Mouse (Mus musculus) urinary bladder, postnatal 36 days (tissue): ENCODE data around the gene Clec4f.
A peak's percentile ranks its signal among the peaks of the same experiment; 100 is the strongest.
"Not testable (repeated sequence)": the region's sequence is repeated elsewhere in the genome, so short reads cannot be mapped to it uniquely, and the experiment has no call there.

Experiments used
- DNase-seq, 2 experiments: peaks; one replicate each; pipeline ENCODE4 v3.0.0; 2022; ENCODE audit warnings: low spot score in 2 of 2, mixed read lengths in 1 of 2

Gene Clec4f

DNA sequence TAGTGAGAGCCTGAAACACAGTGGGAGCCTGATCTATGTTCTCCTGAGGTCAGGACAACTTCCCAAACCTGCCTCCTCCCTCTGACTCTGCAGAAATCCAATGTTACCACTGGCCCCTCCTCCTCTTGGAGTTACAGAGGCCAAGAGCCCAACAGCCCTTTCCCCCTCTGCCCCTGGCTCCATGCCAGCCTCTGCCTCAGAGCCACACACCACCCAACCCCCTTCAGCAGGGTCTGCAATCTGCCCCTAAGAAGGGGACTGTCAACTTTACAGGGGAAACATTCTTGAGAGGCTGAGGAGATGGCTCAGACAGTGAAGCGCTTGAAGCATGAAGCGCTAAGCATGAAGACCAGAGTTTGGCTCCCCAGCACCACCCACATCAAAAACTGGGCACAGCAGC lies at the start of gene Clec4f:
Clec4f (minus strand) TSS at position 101 of the 400 bp plus-strand sequence.
- DNase-seq: no peak

- DNase-seq: no peak
These were observed 48.7 kb upstream of the Clec4f start for GRCm38 (mm10) chr6:83704701-83705100.

DNA sequence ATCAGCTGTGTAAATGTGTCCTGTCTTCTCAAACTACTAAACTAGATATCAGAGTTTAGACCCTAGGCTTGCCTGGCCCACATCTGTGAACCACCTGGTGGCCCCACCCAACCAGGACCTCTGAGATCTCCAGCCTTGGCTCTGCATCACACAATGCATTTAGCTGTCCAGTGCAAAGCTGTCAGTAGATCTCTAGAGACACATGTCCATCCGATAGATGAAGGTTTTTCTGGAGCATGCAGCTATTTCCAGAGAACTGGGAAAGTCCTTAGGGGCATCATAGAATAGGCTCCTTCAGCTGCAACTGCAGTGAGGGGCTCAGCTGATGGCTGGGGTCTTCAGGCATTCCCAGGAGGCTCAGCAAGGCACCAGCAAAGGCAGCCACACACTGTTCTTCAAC lies 48.3 kb upstream of the Clec4f start:
- no peak for DNase-seq

DNA sequence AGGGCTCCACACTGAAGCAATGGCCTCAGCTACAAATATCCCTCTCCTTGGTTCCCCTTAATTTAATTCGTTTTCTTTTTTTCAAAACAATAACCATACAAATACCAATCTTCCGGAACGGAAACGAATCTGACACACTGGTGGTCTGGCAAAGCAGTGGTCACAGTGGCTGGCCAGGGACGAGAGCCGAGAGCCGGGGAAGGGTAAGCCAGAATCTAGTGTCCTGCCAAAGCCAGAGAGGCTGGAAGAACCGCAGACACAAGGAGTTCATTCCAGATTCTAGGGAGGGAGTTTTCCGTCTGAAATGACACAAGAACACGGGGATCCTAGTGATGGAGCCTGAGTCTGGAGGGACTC lies 47.7 kb upstream of the Clec4f start:
- DNase-seq: no peak

DNA sequence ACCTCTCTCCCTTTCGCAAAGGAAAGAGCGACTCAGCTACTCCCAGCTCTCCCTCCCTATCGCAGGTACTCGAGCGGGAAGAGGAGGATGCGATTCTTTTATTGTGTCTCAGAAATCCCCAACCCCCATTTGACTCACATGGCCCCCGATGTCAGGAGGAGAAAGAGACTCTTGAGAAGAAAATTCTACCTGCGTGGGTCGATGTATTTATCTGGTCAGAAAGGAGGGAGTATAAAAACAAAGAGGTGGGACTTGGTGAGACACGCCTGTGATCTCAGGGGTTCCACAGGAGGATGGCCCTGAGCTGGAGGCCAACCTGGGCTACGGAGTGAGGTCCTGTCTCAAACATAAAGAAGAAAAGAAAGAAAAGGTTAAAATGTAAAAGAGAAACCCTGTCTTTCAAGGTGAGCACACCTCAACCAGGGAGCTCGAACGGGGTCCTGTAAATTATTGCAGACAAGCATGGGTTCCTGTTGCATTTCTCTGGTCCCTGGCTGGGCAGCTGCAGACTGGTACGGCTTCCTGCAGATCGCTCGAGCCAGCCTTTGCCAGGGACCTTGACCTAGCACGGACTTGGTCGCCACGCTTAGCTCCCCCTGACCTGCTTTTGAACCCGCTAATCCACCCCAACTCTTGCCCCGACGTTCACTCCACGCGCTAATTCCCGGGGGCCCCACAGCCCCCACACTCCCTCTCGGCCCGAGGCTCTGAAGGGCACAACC lies 47.2 kb upstream of the Clec4f start:
- no peak for DNase-seq

DNA sequence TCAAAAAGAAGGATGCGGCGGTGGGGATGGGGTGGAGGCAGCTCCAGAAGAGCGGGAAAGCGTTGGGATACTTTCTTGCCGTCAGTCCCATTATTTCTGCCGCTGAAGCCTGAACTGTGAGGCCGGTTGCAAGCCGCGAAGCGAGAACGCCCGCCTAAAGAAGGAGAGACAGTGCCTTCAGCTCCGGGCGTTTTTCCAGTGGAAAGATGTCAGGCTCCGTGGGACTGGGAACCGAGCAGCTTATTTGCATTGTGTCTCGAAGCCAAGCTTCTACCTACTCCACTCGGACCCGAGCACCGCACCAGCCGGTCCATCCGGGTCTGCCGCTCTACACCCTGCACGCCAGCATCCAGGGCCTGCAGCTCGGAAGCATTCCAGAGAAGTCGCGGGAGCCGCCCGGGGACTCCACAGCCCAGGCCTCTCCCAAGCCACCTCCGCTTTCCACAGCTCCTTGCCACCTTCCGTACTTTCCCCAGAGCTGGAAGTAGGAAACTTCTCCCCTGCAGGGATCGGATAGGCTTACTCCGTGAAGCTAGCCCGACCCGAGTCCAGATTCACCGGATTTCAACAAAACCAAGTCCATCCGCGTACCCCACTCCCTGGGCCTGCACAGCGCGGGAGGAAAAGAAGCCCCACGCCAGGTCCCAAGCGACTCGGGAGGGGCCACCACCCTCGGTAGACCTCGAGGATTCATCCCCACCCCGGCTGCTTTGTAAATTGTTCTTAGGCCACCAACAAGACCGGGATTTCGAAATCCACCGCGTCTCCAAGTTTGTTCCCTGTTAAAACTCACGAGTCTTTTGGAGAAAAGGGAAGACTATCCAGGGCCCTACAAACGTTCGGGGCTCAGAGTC lies 46.4 kb upstream of the Clec4f start:
- no peak for DNase-seq

DNA sequence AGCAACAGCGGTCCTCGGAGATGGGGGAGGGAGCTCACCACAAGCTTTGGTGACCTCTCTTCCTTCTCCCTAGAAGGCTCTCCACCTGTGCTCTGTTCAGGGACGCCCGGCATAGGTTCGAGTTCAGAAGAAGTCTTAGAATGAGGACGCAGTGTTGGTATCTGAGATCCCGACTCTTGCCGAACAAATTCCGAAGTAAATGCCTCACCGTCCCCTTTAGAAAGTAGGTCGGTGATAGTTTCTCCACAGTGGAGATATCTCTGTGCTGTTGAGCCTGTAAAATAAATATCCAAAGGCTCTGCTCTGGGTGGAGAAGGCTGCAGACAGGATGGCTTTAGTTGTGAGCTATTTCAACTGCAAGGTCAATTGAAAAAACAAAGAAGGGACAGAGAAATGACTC lies 45.0 kb upstream of the Clec4f start:
- no peak for DNase-seq

GRCm38 (mm10) chr6:83699971-83700370 lies 44.0 kb upstream of the Clec4f start:
- no peak for DNase-seq

DNA sequence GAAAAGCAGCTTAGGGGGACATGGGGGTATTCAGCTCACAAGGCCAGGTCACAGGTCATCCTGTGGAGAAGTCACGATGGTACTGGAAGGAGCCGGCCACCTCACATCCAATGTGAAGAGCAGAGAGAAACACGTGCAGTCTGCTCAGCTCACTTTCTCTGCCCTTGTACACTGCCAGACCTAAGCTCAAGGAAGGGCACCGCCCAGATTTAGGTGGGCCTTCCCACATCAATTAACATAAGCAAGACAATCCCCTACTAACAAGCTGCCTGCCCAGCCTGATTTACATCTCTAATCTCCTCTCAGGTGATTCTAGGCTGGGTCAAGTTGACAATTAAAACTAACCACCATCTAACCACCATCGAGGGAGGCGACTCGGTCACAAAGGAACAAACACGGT lies 41.9 kb upstream of the Clec4f start:
- no peak for DNase-seq

GRCm38 (mm10) chr6:83696684-83697083 lies 40.7 kb upstream of the Clec4f start:
- DNase-seq: no peak

DNA sequence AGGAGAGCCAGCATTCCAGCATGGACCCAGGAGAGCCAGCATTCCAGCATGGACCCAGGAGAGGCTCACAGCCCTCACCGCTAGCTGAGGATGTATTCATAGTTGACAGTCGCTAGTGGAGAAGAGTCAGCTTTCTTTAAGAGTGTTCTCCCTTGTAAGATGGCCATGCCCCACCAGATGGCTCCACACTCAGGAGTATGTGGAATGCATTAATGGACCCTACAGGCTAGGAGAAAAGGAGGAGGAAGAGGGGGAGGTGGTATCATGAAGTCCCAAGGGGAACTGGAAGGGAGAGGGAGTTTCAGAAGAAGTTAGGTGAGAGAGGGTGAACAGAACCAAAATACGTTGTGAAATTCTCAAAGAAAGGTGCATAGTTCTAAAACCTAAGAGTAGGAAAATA lies 39.7 kb upstream of the Clec4f start:
- DNase-seq: no peak

GRCm38 (mm10) chr6:83693835-83694234 lies 37.8 kb upstream of the Clec4f start:
- DNase-seq: peak in 1 of 2 experiments; percentile 31

GRCm38 (mm10) chr6:83692962-83693361 lies 37.0 kb upstream of the Clec4f start:
- DNase-seq: no peak

GRCm38 (mm10) chr6:83690936-83691335 lies 34.9 kb upstream of the Clec4f start:
- DNase-seq: no peak

GRCm38 (mm10) chr6:83690277-83690676 lies 34.3 kb upstream of the Clec4f start:
- peak in 1 of 2 experiments; percentile 26 for DNase-seq

- no peak for DNase-seq
These were observed 33.4 kb upstream of the Clec4f start for GRCm38 (mm10) chr6:83689374-83689773.

DNA sequence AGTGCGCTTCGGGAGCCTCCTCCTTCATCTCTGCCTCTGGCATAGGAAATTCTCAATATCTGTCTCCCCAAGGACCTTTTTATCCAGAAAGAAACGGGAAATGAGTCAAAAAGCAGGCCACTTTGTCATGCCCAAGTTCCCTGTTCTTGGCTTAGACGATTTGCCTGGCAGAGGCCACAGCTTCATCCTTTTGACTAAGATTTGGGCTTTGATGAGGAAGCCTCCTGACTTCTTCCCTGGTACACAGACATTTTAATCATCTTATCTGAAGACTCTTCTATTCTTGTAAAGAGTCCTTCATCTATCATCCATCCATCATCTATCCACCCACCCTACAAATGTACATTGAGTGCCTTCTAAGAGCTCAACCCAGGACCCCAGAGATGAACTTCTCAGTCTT lies 21.8 kb upstream of the Clec4f start, which contains the start of gene Cd207:
Cd207 (minus strand) TSS at position 101 of the 400 bp plus-strand sequence.
- no peak for DNase-seq

GRCm38 (mm10) chr6:83673395-83673794 lies 17.4 kb upstream of the Clec4f start:
- peak; percentile 53 to 62 for DNase-seq

- no peak for DNase-seq
These were observed 9.0 kb upstream of the Clec4f start for GRCm38 (mm10) chr6:83665009-83665408.

- no peak for DNase-seq
These were observed 4.8 kb upstream of the Clec4f start for GRCm38 (mm10) chr6:83660821-83661220.

- DNase-seq: no peak
These were observed 9.3 kb downstream of the Clec4f start for GRCm38 (mm10) chr6:83646715-83647114.

GRCm38 (mm10) chr6:83635329-83635728 lies 20.7 kb downstream of the Clec4f start:
- DNase-seq: no peak

DNA sequence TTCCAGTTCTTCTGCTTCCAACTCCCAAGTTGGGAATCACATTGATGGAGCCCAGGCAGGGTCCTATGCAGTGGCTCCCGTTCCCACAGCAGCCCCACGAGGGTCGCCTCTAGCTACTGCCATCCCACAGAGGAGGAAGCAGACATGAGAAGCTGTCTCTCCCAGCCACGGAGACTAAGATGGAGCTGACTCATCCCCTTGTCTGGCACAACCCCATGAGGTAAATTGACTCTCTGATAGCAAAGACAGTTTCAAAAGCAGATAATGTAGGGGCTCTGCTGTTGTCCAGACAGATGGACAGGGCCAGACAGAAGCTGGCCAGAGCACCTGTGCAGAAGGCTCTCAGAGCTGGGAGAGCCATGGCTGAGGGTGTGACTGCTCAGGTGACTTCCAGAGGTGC lies 21.4 kb downstream of the Clec4f start:
- DNase-seq: not testable (repeated sequence)
